Mouse (Mus musculus): Measurements from ENCODE around the gene Polr1b. TPM values are rescaled to one million over a fixed set of nuclear protein-coding genes. Genes with fewer than 3 reads are reported as not detected.

Gene Polr1b
- 48.7 TPM for total RNA-seq (2023)

GRCm38 (mm10) chr2:129100784-129101310, at the start of gene Polr1b:
TSS of gene Polr1b (plus strand) at chr2:129100995.

GRCm38 (mm10) chr2:129065437-129066282, 35.1 kb upstream of the Polr1b start, which contains the start of gene Ttl:
TSS of gene Ttl (plus strand) at chr2:129065942.

GRCm38 (mm10) chr2:129129412-129129929, 28.7 kb downstream of the Polr1b start, which contains the start of gene Chchd5:
TSS of gene Chchd5 (plus strand) at chr2:129129700.

Other genes with a start within 250 kb of the Polr1b start
- not detected for gene Fbln7, start 238.0 kb upstream of the Polr1b start, total RNA-seq (2023)
- gene Zc3h8, start 156.9 kb upstream of the Polr1b start, total RNA-seq (2023), result 6.5 TPM
- gene Zc3h6, start 133.6 kb upstream of the Polr1b start, total RNA-seq (2023), result 12.2 TPM
- 4.7 TPM for gene Gm10762, start 133.3 kb upstream of the Polr1b start, total RNA-seq (2023)
- not detected for gene Vinac1, start 52.8 kb upstream of the Polr1b start, total RNA-seq (2023)
- gene Ttl, start 35.1 kb upstream of the Polr1b start, total RNA-seq (2023), result 5.4 TPM
- gene Chchd5, start 28.7 kb downstream of the Polr1b start, total RNA-seq (2023), result 14.9 TPM
- gene Slc20a1, start 97.8 kb downstream of the Polr1b start, total RNA-seq (2023), result 307 TPM
- 0.89 TPM for gene Ckap2l, start 196.2 kb downstream of the Polr1b start, total RNA-seq (2023)
- not detected for gene Il1a, start 209.0 kb downstream of the Polr1b start, total RNA-seq (2023)